Mouse (Mus musculus) forebrain, embryonic 15.5 days (tissue): ENCODE data around the gene 1810062G17Rik. TPM values are rescaled to one million over a fixed set of nuclear protein-coding genes. Genes with fewer than 3 reads are reported as not detected.

ENCODE experiments used
- ATAC-seq: fragments of 200-750 bp; cut with Nextera tagmentation; replicated peaks from 2 replicates; pipeline ENCODE4 v1.8.0; 2017; ENCODE audit warnings: mild to moderate bottlenecking, moderate TSS enrichment, moderate library complexity
- H3K27ac ChIP-seq: fragments of 300-500 bp; sonication (generic); replicated peaks from 2 replicates; pipeline ENCODE4 v1.5.1; 2015; ENCODE audit warnings: mild to moderate bottlenecking, inconsistent platforms
- H3K27me3 ChIP-seq: fragments of 300-500 bp; sonication (generic); 2 replicates; pipeline ENCODE4 v1.6.1; 2015; ENCODE audit warnings: inconsistent platforms
- H3K36me3 ChIP-seq: fragments of 300-500 bp; sonication (generic); 2 replicates; pipeline ENCODE4 v1.6.1; 2015; ENCODE audit warnings: mild to moderate bottlenecking, inconsistent platforms
- H3K4me1 ChIP-seq: fragments of 300-500 bp; sonication (generic); 2 replicates; pipeline ENCODE4 v1.6.1; 2015; ENCODE audit warnings: inconsistent platforms
- H3K4me2 ChIP-seq: fragments of 300-500 bp; sonication (generic); replicated peaks from 2 replicates; pipeline ENCODE4 v1.6.1; 2015; ENCODE audit warnings: mild to moderate bottlenecking, inconsistent platforms
- H3K4me3 ChIP-seq: fragments of 300-500 bp; sonication (generic); 2 replicates; pipeline ENCODE4 v1.5.1; 2015; ENCODE audit warnings: mild to moderate bottlenecking, inconsistent platforms
- H3K9ac ChIP-seq: fragments of 300-500 bp; sonication (generic); replicated peaks from 2 replicates; pipeline ENCODE4 v1.6.1; 2015; ENCODE audit warnings: mild to moderate bottlenecking, inconsistent platforms
- H3K9me3 ChIP-seq: fragments of 300-500 bp; sonication (generic); 2 replicates; pipeline ENCODE4 v1.6.1; 2016; ENCODE audit warnings: inconsistent platforms
- WGBS: fragments of 180-500 bp; shearing (Covaris S2); methylation state at CpG from one replicate; pipeline ENCODE4 v1.1.7; 2015; ENCODE audit warnings: mixed read lengths; 5-methylcytosine and 5-hydroxymethylcytosine counted together
- microRNA-seq: library from miRNA; unstranded; fragments of <30 nt; microRNA quantifications from one replicate; pipeline ENCODE4, GENCODE M21; 2016
- polyA plus RNA-seq: library from polyadenylated mRNA; unstranded; fragments of >200 nt; fragmentation: Nextera tagmentation; extraction: Ambion mirVana; gene quantifications from 2 replicates; pipeline ENCODE4 v1.2.1, GENCODE M21; 2015

The 1810062G17Rik gene
- polyA plus RNA-seq, 1 experiment from 2014 or later = not detected

DNA sequence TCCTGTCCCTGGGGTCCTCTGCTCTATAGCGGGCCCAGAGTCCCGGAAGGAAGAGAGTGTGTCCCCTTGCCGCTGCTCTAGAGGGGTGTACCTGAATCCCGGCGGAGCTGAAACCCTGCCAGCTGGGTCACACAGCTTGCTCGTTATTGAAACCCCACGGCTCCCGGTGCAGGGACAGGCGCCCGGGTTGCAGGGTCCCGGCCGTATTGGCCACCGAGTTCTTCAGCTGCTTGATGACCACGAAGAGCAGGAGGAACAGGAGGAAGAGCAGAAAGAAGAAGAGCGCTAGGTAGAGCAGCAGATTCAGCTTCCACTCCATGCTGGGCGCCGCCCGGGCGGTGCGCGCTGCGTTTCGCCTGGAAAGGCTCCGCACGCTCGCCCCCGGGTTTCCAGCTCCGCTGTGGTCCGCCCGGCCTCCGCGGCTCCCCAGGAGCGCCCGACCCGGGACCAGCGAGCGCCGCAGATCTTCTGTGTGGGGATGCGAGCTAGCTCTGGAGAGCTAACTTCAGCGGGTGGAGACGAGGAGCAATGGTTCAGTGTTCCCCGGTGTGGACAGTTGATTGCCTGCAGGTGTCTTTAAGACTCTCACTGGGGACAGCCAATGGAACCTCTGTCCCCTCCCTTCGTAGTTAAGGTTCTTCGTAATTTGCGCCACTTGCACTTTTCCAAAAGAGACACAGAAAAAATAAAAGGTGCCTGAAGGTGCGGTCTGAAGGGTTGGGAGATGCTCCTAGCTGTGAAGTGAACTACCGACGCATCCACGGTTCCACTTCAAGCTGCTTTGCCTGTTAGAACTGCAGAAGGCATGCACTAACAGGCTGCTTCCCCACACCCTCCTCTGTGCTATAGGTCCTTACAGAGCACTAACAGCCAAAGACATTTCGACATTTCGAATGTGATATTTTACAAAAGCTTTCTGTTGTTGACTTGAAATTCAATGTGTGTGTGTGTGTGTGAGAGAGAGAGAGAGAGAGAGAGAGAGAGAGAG is 45.6 kb downstream of the 1810062G17Rik start, which contains the start of gene Gm11549:
TSS of gene Gm11549 (minus strand) at position 741 of the 988 bp plus-strand sequence.
- Histone ChIP-seq H3K27ac (no peak within 1 kb of the TSS), H3K4me1 (peaks cover 5% of the 10 kb centered on the region), H3K4me2 (peak within 1 kb of the TSS; percentile 97), H3K9ac (peak within 1 kb of the TSS; percentile 44), H3K27me3 (no peaks in the 10 kb centered on the region), H3K36me3 (no peaks in the 10 kb centered on the region), H3K9me3 (no peaks in the 10 kb centered on the region), H3K4me3 (peak within 1 kb of the TSS; percentile 55)
- peak; percentile 79 for ATAC-seq
- under 1% methylated on average over 51 of the region's 51 CpGs for WGBS

- Histone ChIP-seq H3K9me3 (no peaks in the 10 kb centered on the region), H3K9ac (no peak overlapping the region), H3K4me2 (peak overlapping the region; percentile 97), H3K4me1 (peaks cover 5% of the 10 kb centered on the region), H3K36me3 (no peaks in the 10 kb centered on the region), H3K4me3 (no peak overlapping the region), H3K27me3 (no peaks in the 10 kb centered on the region), H3K27ac (no peak overlapping the region)
- no peak for ATAC-seq
- 6% methylated on average over 4 of the region's 4 CpGs for WGBS
These were observed 46.4 kb downstream of the 1810062G17Rik start for GRCm38 (mm10) chr3:36522137-36522536.

DNA sequence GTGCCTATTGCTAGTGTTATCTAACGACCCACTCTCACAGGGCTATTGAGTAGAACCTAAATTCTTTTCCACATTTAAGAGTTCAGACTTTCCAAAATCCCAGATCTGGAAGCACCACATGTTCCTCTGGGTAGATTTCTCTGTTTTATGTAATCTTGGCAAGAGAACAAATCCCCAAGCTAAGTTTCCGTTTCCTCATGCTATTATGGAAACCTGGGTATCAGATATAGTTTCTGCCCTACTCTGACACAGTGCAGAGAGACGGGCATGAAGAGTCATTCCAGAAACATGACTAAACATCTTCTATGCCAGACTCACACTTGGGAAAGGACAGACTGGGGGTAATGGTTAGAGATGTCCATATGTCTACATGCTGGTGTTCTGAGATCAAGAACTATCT is 48.7 kb downstream of the 1810062G17Rik start:
- H3K4me3 ChIP-seq = no peak overlapping the region
- H3K9me3 ChIP-seq = no peaks in the 10 kb centered on the region
- no peaks in the 10 kb centered on the region for H3K36me3 ChIP-seq
- H3K4me1 ChIP-seq = peaks cover 5% of the 10 kb centered on the region
- ATAC-seq = no peak
- no peak overlapping the region for H3K27ac ChIP-seq
- WGBS = 88% methylated on average over 3 of the region's 3 CpGs
- no peak overlapping the region for H3K4me2 ChIP-seq
- no peaks in the 10 kb centered on the region for H3K27me3 ChIP-seq
- H3K9ac ChIP-seq = no peak overlapping the region

GRCm38 (mm10) chr3:36530345-36530744 is 54.6 kb downstream of the 1810062G17Rik start:
- Histone ChIP-seq H3K9me3 (no peaks in the 10 kb centered on the region), H3K36me3 (no peaks in the 10 kb centered on the region), H3K4me3 (no peak overlapping the region), H3K4me2 (no peak overlapping the region), H3K27me3 (no peaks in the 10 kb centered on the region), H3K9ac (no peak overlapping the region), H3K4me1 (peaks cover 21% of the 10 kb centered on the region), H3K27ac (no peak overlapping the region)
- ATAC-seq = peak; percentile 89
- WGBS = 66% methylated on average over 6 of the region's 6 CpGs

DNA sequence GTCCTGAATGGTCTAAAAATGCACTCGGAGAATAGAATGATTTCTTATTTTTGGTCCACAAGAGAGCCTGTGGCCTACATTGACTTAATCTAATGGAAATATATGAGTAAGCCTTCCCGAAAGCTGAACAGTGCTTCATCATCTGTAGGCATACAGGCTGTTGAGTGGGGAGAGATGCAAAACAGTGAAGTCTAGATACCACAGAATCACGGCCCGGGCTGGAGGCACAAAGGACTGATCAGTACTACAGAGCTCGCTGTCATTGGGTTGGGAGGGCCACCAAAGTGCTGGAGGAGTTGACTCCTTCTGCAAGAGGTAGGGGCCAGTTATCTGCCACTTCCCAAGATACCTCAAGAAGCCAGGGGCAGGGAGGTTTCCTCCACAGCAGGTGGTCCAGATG is 55.0 kb downstream of the 1810062G17Rik start:
- no peak overlapping the region for H3K4me2 ChIP-seq
- no peak overlapping the region for H3K27ac ChIP-seq
- peak; percentile 59 for ATAC-seq

DNA sequence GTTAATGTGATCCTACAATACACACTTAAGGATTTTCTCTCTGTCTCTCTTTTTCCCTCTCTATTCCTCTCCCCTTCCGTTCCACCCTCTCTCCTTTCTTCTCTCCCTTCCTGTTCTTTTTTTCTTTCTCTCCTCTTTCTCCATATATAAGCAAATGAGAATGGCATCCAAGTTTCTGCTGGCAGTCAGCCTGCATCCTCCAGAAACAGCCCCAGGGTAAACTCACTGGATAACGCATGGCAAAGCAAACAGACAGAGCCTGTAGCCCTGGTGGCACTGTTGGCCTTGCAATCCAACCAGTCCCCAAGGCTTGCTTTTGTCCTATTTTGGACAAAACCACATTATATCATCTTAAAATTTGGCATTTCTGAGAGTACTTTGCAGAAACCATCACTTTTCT is 55.5 kb downstream of the 1810062G17Rik start:
- Histone ChIP-seq H3K9ac (no peak overlapping the region), H3K4me3 (no peak overlapping the region), H3K4me2 (no peak overlapping the region), H3K27ac (no peak overlapping the region), H3K27me3 (no peaks in the 10 kb centered on the region), H3K9me3 (no peaks in the 10 kb centered on the region), H3K4me1 (peaks cover 21% of the 10 kb centered on the region), H3K36me3 (no peaks in the 10 kb centered on the region)
- 19% methylated on average over 2 of the region's 2 CpGs for WGBS
- ATAC-seq = peak; percentile 32; the same call in 1 of the 2 replicates

More for the DNA sequence above, 55.0 kb downstream of the 1810062G17Rik start:
- whole genome bisulfite sequencing = 73% methylated on average over 5 of the region's 5 CpGs
- Histone ChIP-seq H3K9ac (no peak overlapping the region), H3K9me3 (no peaks in the 10 kb centered on the region), H3K4me1 (peaks cover 21% of the 10 kb centered on the region), H3K36me3 (no peaks in the 10 kb centered on the region), H3K4me3 (no peak overlapping the region), H3K27me3 (no peaks in the 10 kb centered on the region)

Small RNA genes lying within 50 kb of the gene (microRNA-seq; reads per million reads assigned to microRNA genes)
- gene Mir7009 = not detected

Other genes with a start within 250 kb of the 1810062G17Rik start
- gene Anxa5, start within 50 bp of the 1810062G17Rik start, polyA plus RNA-seq = 51.5 and 56.2 TPM in 2 replicates
- 0.36 and 0.43 TPM in 2 replicates for gene Gm11549, start 45.9 kb downstream of the 1810062G17Rik start, polyA plus RNA-seq
- 84.6 and 86.7 TPM in 2 replicates for gene Exosc9, start 76.7 kb downstream of the 1810062G17Rik start, polyA plus RNA-seq
- gene Ccna2, start 96.2 kb downstream of the 1810062G17Rik start, polyA plus RNA-seq = 90.1 and 101 TPM in 2 replicates
- gene Bbs7, start 137.5 kb downstream of the 1810062G17Rik start, polyA plus RNA-seq = 19.8 and 20.1 TPM in 2 replicates
- 4.0 and 5.5 TPM in 2 replicates for gene Trpc3, start 214.2 kb downstream of the 1810062G17Rik start, polyA plus RNA-seq